Mouse (Mus musculus) ES-Bruce4 (cell line): Measurements from ENCODE around the gene Dusp18.

Experiments used
- CTCF ChIP-seq: IDR thresholded peaks from one replicate; pipeline ENCODE4 v1.8.1; 2011; ENCODE audit warnings: low read depth, low read length
- POLR2A ChIP-seq: IDR thresholded peaks from one replicate; pipeline ENCODE4 v1.8.1; 2011; ENCODE audit warnings: low read length; ENCODE audit not compliant: insufficient read depth

GRCm38 (mm10) chr11:3930931-3931330, 35.9 kb downstream of the Dusp18 start:
- TF ChIP-seq CTCF (no peak), POLR2A (no peak)
